8 mouse cellular contexts compared by ENCODE assay signal in the genomic region with DNA sequence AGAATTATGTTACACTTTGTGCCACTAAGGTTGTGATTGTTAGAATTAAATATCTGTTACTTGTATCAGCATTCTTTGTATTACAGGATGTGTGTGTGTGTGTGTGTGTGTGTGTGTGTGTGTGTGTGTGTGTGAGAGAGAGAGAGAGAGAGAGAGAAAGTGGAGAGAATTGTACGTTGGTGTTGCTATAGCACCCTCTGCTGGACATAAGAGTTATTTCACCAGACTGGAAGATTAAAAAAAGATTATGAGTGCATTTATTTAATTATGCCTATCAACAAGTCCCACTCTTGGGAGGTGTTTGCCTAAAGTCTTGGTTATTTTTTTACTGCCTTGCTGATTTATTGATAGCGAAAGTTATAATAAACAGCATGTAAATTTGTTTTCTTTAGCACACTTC.
A peak's percentile ranks its signal among the peaks of the same experiment; 100 is the strongest.
DNase-seq lines count a peak whose midpoint lies in the region; ATAC-seq and TF ChIP-seq lines count a peak whose summit lies in the region.

No protein-coding gene starts in this region.

- peak; percentile 5 to 78 (median 44); a peak in 3 of 6 replicates for TF ChIP-seq CTCF in MEL (IDR thresholded peaks at IDR 0.05 in 2 of 3, conservative IDR thresholded peaks at IDR 0.05 in 1 of 3; ENCODE audit: control insufficient read depth in 1 of 3, insufficient read depth in 1 of 3, low read depth in 2 of 3, low read length in 3 of 3, poor library complexity in 1 of 3, severe bottlenecking in 1 of 3)

- WGBS in hindbrain, embryonic 14.5 days: 25% methylated on average over 2 of the region's 2 CpGs
- WGBS in hindbrain, embryonic 10.5 days: 21% methylated on average over 2 of the region's 2 CpGs

- TF ChIP-seq RAD21 in MEL (IDR thresholded peaks at IDR 0.05; ENCODE audit: low read depth, low read length): peak; percentile 82

- H3K9ac ChIP-seq in hindbrain, embryonic 14.5 days: no peak overlapping the region
- H3K9ac ChIP-seq in MEL (ENCODE audit: control insufficient read depth, low read depth, low read length, poor library complexity, severe bottlenecking): no peak overlapping the region

- no peak overlapping the region for H3K4me2 ChIP-seq in hindbrain, embryonic 14.5 days (replicated peaks)

- no peaks in the 10 kb centered on the region for H3K9me3 ChIP-seq in hindbrain, embryonic 14.5 days (ENCODE audit: control insufficient read depth, low read length)
- H3K9me3 ChIP-seq in hindbrain, embryonic 10.5 days: no peaks in the 10 kb centered on the region
- H3K9me3 ChIP-seq in MEL (replicated peaks; ENCODE audit: insufficient read depth, low read length): no peaks in the 10 kb centered on the region

- peak; percentile 52 for DNase-seq in hindbrain, embryonic 14.5 days (ENCODE audit: low spot score)
- DNase-seq in hindbrain, embryonic 10.5 days (ENCODE audit: low spot score): no peak
- peak; percentile 30 for DNase-seq in 3134 (ENCODE audit: extremely low read depth, insufficient read length, low spot score)
- peak; percentile 65 for DNase-seq in MEL (ENCODE audit: low read depth, low spot score)
- no peak for DNase-seq in urinary bladder, postnatal 25 days (ENCODE audit: low spot score)
- no peak for DNase-seq in ovary, postnatal 14 days (ENCODE audit: low spot score)
- DNase-seq in layer of hippocampus, adult 11-12 months (ENCODE audit: low spot score): no peak

- H3K27ac ChIP-seq in hindbrain, embryonic 14.5 days: no peak overlapping the region
- no peak overlapping the region for H3K27ac ChIP-seq in hindbrain, embryonic 10.5 days
- H3K27ac ChIP-seq in MEL (ENCODE audit: control insufficient read depth, low read depth, low read length): no peak overlapping the region

- no peak for TF ChIP-seq EP300 in MEL (IDR thresholded peaks at IDR 0.05; ENCODE audit: low read depth in 1 of 2, low read length in 2 of 2)

- ATAC-seq in hindbrain, embryonic 14.5 days (ENCODE audit: low FRiP score): no peak
- ATAC-seq in erythroblast, adult 5-6 weeks (replicated peaks; ENCODE audit: low FRiP score, poor library complexity, severe bottlenecking): peak; percentile 77; the same call in 1 of the 2 replicates

- no peaks in the 10 kb centered on the region for H3K27me3 ChIP-seq in hindbrain, embryonic 14.5 days (ENCODE audit: control insufficient read depth, insufficient read depth, low read length)
- H3K27me3 ChIP-seq in hindbrain, embryonic 10.5 days (ENCODE audit: insufficient read depth, poor library complexity, severe bottlenecking): no peaks in the 10 kb centered on the region
- no peaks in the 10 kb centered on the region for H3K27me3 ChIP-seq in MEL (ENCODE audit: control insufficient read depth in 1 of 2, insufficient read depth in 2 of 2, low read length in 2 of 2)

- H3K4me3 ChIP-seq in hindbrain, embryonic 14.5 days (replicated peaks; ENCODE audit: low read length): no peak overlapping the region
- H3K4me3 ChIP-seq in hindbrain, embryonic 10.5 days: no peak overlapping the region
- H3K4me3 ChIP-seq in MEL (ENCODE audit: control insufficient read depth in 1 of 2, insufficient read depth in 1 of 2, low read depth in 2 of 2, low read length in 2 of 2): no peak overlapping the region

- H3K79me2 ChIP-seq in MEL (ENCODE audit: control insufficient read depth, insufficient read depth, low read length, poor library complexity): no peaks in the 10 kb centered on the region

- no peak for TF ChIP-seq POLR2A in MEL (IDR thresholded peaks at IDR 0.05; ENCODE audit: control insufficient read depth in 1 of 2, insufficient read depth in 1 of 2, low read depth in 1 of 2, low read length in 2 of 2, poor library complexity in 1 of 2)

- no peaks in the 10 kb centered on the region for H3K4me1 ChIP-seq in hindbrain, embryonic 14.5 days (replicated peaks; ENCODE audit: control insufficient read depth, insufficient read depth, low read length)
- H3K4me1 ChIP-seq in hindbrain, embryonic 10.5 days (replicated peaks): peaks cover 6% of the 10 kb centered on the region
- H3K4me1 ChIP-seq in MEL (ENCODE audit: control insufficient read depth in 1 of 2, insufficient read depth in 2 of 2, low read length in 2 of 2): no peaks in the 10 kb centered on the region

- no peaks in the 10 kb centered on the region for H3K36me3 ChIP-seq in hindbrain, embryonic 14.5 days (replicated peaks; ENCODE audit: control insufficient read depth, insufficient read depth)
- no peaks in the 10 kb centered on the region for H3K36me3 ChIP-seq in hindbrain, embryonic 10.5 days
- H3K36me3 ChIP-seq in MEL (ENCODE audit: control insufficient read depth in 1 of 2, insufficient read depth in 2 of 2, low read length in 2 of 2): no peaks in the 10 kb centered on the region

TF ChIP-seq in MEL, 35 proteins besides CTCF, POLR2A, EP300 and RAD21:
- no peak for TF ChIP-seq USF2 (IDR thresholded peaks at IDR 0.05; ENCODE audit: borderline replicate concordance in 1 of 2, insufficient read depth in 1 of 2, low read depth in 1 of 2, low read length in 2 of 2)
- peak; percentile 67 for TF ChIP-seq ZC3H11A (IDR thresholded peaks at IDR 0.05; ENCODE audit: low read depth, low read length)
- no peak for TF ChIP-seq TAL1 (IDR thresholded peaks at IDR 0.05; ENCODE audit: low read length)
- TF ChIP-seq ZNF384 (IDR thresholded peaks at IDR 0.05; ENCODE audit: low read depth, low read length): peak; percentile 50
- TF ChIP-seq ETS1 (IDR thresholded peaks at IDR 0.05; ENCODE audit: low read depth, low read length): no peak
- no peak for TF ChIP-seq MAX (IDR thresholded peaks at IDR 0.05; ENCODE audit: low read length)
- TF ChIP-seq CHD1 (IDR thresholded peaks at IDR 0.05; ENCODE audit: low read depth, low read length): no peak
- no peak for TF ChIP-seq E2F4 (IDR thresholded peaks at IDR 0.05; ENCODE audit: borderline replicate concordance, low read depth, low read length)
- no peak for TF ChIP-seq TBP (IDR thresholded peaks at IDR 0.05; ENCODE audit: low read depth, low read length)
- no peak for TF ChIP-seq HCFC1 (IDR thresholded peaks at IDR 0.05; ENCODE audit: low read depth, low read length)
- TF ChIP-seq NELFE (IDR thresholded peaks at IDR 0.05; ENCODE audit: low read depth, low read length): no peak
- TF ChIP-seq SMC3 (IDR thresholded peaks at IDR 0.05; ENCODE audit: low read depth, low read length): peak; percentile 74
- TF ChIP-seq MEF2A (IDR thresholded peaks at IDR 0.05; ENCODE audit: extremely low read depth, insufficient replicate concordance, low read depth, low read length, poor library complexity, severe bottlenecking): no peak
- no peak for TF ChIP-seq TCF12 (IDR thresholded peaks at IDR 0.05; ENCODE audit: low read depth, low read length)
- TF ChIP-seq JUND (IDR thresholded peaks at IDR 0.05; ENCODE audit: low read depth, low read length): peak; percentile 94
- TF ChIP-seq MXI1 (IDR thresholded peaks at IDR 0.05; ENCODE audit: low read depth, low read length): no peak; the same call in 1 of the 2 replicates
- no peak for TF ChIP-seq ZMIZ1 (IDR thresholded peaks at IDR 0.05; ENCODE audit: low read depth, low read length)
- TF ChIP-seq GATA1 (IDR thresholded peaks at IDR 0.05; ENCODE audit: low read depth, low read length): peak; percentile 33; the same call in 1 of the 2 replicates

Comparison
In these comparisons a context has a peak if more than half of its experiments do, and no peak if none do; other contexts are left out.
1. DNase-seq: peak in hindbrain, embryonic 14.5 days (single experiment), 3134 (single experiment) and MEL (single experiment); none in hindbrain, embryonic 10.5 days (single experiment), urinary bladder, postnatal 25 days (single experiment), ovary, postnatal 14 days (single experiment) and layer of hippocampus, adult 11-12 months (single experiment).